Mouse (Mus musculus): ENCODE results near the gene Gimap9. TPM values are rescaled to one million over a fixed set of nuclear protein-coding genes. Genes with fewer than 3 reads are reported as not detected.

Gene Gimap9
- polyA plus RNA-seq (2014; fragmentation: Illumina TruSeq; extraction: RNeasy Lipid Tissue Mini Kit (QIAGEN cat#74804); ENCODE audit: low read depth, low replicate concordance): 6.5 TPM

DNA sequence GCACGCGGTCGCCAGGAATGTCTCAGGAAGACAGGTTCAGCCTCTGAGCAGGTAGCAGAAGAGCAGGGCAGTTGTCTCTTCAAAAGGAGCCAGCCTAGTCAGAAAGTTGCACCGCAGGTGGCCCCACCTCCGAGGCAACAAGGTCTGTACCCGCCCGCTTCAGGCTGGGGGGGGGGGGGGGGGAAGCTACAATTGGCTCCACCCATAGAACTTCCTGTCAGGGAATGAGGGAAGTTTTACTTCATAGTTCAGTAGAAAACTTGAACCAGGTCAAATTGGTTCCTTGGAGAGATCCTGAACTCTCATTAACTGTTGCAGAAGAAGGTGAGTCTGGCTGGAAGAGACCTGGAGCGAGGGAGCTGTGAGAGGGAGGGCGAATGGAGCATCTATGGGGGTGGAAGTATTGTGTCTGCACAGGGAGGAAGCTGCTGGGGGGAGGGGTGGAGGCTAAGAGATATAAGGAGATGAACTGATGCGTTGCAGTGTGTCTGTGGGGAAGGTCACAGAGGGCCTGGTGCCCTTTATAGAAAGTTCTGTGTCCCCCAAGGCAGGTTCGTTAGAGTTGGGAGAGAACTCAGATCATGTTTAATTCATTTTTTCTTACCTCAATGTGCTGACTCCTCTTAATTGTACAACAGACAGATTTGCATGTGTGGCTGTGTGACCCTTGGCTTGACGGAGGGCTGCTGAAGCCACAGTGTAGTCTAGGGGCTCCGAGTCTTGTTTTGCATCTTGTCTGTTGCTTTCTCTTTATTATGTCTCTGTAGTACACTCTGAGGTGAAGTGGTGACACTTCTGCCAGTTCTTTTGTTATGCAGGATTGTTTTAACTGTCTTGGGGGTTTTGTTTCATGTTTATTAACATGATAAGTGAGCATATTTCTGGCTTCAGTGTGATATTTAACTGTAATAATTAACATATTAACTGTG lies at the start of gene Gimap9:
TSS of gene Gimap9 (plus strand) at position 199 of the 929 bp plus-strand sequence.

GRCm38 (mm10) chr6:48626464-48626863 lies 49.5 kb upstream of the Gimap9 start, which contains the start of gene AI854703:
Gene AI854703 (plus strand): TSS chr6:48626764.

GRCm38 (mm10) chr6:48646995-48647394 lies 28.9 kb upstream of the Gimap9 start, which contains the start of gene Gimap8:
Gene Gimap8 (plus strand): TSS chr6:48647234.

GRCm38 (mm10) chr6:48684319-48684718 lies 8.4 kb downstream of the Gimap9 start, which contains the start of gene Gimap4:
Gene Gimap4 (plus strand): TSS chr6:48684549.

GRCm38 (mm10) chr6:48718455-48718854 lies 42.5 kb downstream of the Gimap9 start, which contains the start of the genes Gm28053 and Gimap7:
Gene Gm28053 (plus strand): TSS chr6:48718607.
Gene Gimap7 (plus strand): TSS chr6:48718621.

Other genes with a start within 250 kb of the Gimap9 start
- 13.7 TPM for gene Zfp467, start 230.3 kb upstream of the Gimap9 start, polyA plus RNA-seq (2014; fragmentation: Illumina TruSeq; extraction: RNeasy Lipid Tissue Mini Kit (QIAGEN cat#74804); ENCODE audit: low read depth, low replicate concordance)
- 0.63 TPM for gene Sspo, start 227.9 kb upstream of the Gimap9 start, polyA plus RNA-seq (2014; fragmentation: Illumina TruSeq; extraction: RNeasy Lipid Tissue Mini Kit (QIAGEN cat#74804); ENCODE audit: low read depth, low replicate concordance)
- gene Atp6v0e2, start 138.5 kb upstream of the Gimap9 start, polyA plus RNA-seq (2014; fragmentation: Illumina TruSeq; extraction: RNeasy Lipid Tissue Mini Kit (QIAGEN cat#74804); ENCODE audit: low read depth, low replicate concordance): 68.8 TPM
- 37.3 TPM for gene Lrrc61, start 121.3 kb upstream of the Gimap9 start, polyA plus RNA-seq (2014; fragmentation: Illumina TruSeq; extraction: RNeasy Lipid Tissue Mini Kit (QIAGEN cat#74804); ENCODE audit: low read depth, low replicate concordance)
- gene Rarres2, start 103.3 kb upstream of the Gimap9 start, polyA plus RNA-seq (2014; fragmentation: Illumina TruSeq; extraction: RNeasy Lipid Tissue Mini Kit (QIAGEN cat#74804); ENCODE audit: low read depth, low replicate concordance): 317 TPM
- not detected for gene Gm45021, start 86.5 kb upstream of the Gimap9 start, polyA plus RNA-seq (2014; fragmentation: Illumina TruSeq; extraction: RNeasy Lipid Tissue Mini Kit (QIAGEN cat#74804); ENCODE audit: low read depth, low replicate concordance)
- gene Repin1, start 82.2 kb upstream of the Gimap9 start, polyA plus RNA-seq (2014; fragmentation: Illumina TruSeq; extraction: RNeasy Lipid Tissue Mini Kit (QIAGEN cat#74804); ENCODE audit: low read depth, low replicate concordance): 31.7 TPM
- gene Gm44965, start 82.2 kb upstream of the Gimap9 start, polyA plus RNA-seq (2014; fragmentation: Illumina TruSeq; extraction: RNeasy Lipid Tissue Mini Kit (QIAGEN cat#74804); ENCODE audit: low read depth, low replicate concordance): not detected
- gene Zfp775, start 74.1 kb upstream of the Gimap9 start, polyA plus RNA-seq (2014; fragmentation: Illumina TruSeq; extraction: RNeasy Lipid Tissue Mini Kit (QIAGEN cat#74804); ENCODE audit: low read depth, low replicate concordance): 5.2 TPM
- gene AI854703, start 49.4 kb upstream of the Gimap9 start, polyA plus RNA-seq (2014; fragmentation: Illumina TruSeq; extraction: RNeasy Lipid Tissue Mini Kit (QIAGEN cat#74804); ENCODE audit: low read depth, low replicate concordance): 0.65 TPM
- 8.7 TPM for gene Gimap8, start 28.9 kb upstream of the Gimap9 start, polyA plus RNA-seq (2014; fragmentation: Illumina TruSeq; extraction: RNeasy Lipid Tissue Mini Kit (QIAGEN cat#74804); ENCODE audit: low read depth, low replicate concordance)
- 19.0 TPM for gene Gimap4, start 8.4 kb downstream of the Gimap9 start, polyA plus RNA-seq (2014; fragmentation: Illumina TruSeq; extraction: RNeasy Lipid Tissue Mini Kit (QIAGEN cat#74804); ENCODE audit: low read depth, low replicate concordance)
- gene Gimap6, start 32.1 kb downstream of the Gimap9 start, polyA plus RNA-seq (2014; fragmentation: Illumina TruSeq; extraction: RNeasy Lipid Tissue Mini Kit (QIAGEN cat#74804); ENCODE audit: low read depth, low replicate concordance): 22.4 TPM
- 1.7 TPM for gene Gm28053, start 42.5 kb downstream of the Gimap9 start, polyA plus RNA-seq (2014; fragmentation: Illumina TruSeq; extraction: RNeasy Lipid Tissue Mini Kit (QIAGEN cat#74804); ENCODE audit: low read depth, low replicate concordance)
- 0.68 TPM for gene Gimap7, start 42.5 kb downstream of the Gimap9 start, polyA plus RNA-seq (2014; fragmentation: Illumina TruSeq; extraction: RNeasy Lipid Tissue Mini Kit (QIAGEN cat#74804); ENCODE audit: low read depth, low replicate concordance)
- 5.4 TPM for gene Gimap1, start 62.9 kb downstream of the Gimap9 start, polyA plus RNA-seq (2014; fragmentation: Illumina TruSeq; extraction: RNeasy Lipid Tissue Mini Kit (QIAGEN cat#74804); ENCODE audit: low read depth, low replicate concordance)
- gene Gimap5, start 70.1 kb downstream of the Gimap9 start, polyA plus RNA-seq (2014; fragmentation: Illumina TruSeq; extraction: RNeasy Lipid Tissue Mini Kit (QIAGEN cat#74804); ENCODE audit: low read depth, low replicate concordance): 4.5 TPM
- 5.8 TPM for gene Gimap3, start 94.7 kb downstream of the Gimap9 start, polyA plus RNA-seq (2014; fragmentation: Illumina TruSeq; extraction: RNeasy Lipid Tissue Mini Kit (QIAGEN cat#74804); ENCODE audit: low read depth, low replicate concordance)
- 249 TPM for gene Tmem176a, start 164.8 kb downstream of the Gimap9 start, polyA plus RNA-seq (2014; fragmentation: Illumina TruSeq; extraction: RNeasy Lipid Tissue Mini Kit (QIAGEN cat#74804); ENCODE audit: low read depth, low replicate concordance)
- gene Tmem176b, start 165.4 kb downstream of the Gimap9 start, polyA plus RNA-seq (2014; fragmentation: Illumina TruSeq; extraction: RNeasy Lipid Tissue Mini Kit (QIAGEN cat#74804); ENCODE audit: low read depth, low replicate concordance): 309 TPM
- gene Aoc1, start 196.8 kb downstream of the Gimap9 start, polyA plus RNA-seq (2014; fragmentation: Illumina TruSeq; extraction: RNeasy Lipid Tissue Mini Kit (QIAGEN cat#74804); ENCODE audit: low read depth, low replicate concordance): 1.5 TPM

All from adipose tissue, adult 10 weeks (tissue).